Comparison of ENCODE assay signal across 12 mouse cellular contexts in the genomic region with DNA sequence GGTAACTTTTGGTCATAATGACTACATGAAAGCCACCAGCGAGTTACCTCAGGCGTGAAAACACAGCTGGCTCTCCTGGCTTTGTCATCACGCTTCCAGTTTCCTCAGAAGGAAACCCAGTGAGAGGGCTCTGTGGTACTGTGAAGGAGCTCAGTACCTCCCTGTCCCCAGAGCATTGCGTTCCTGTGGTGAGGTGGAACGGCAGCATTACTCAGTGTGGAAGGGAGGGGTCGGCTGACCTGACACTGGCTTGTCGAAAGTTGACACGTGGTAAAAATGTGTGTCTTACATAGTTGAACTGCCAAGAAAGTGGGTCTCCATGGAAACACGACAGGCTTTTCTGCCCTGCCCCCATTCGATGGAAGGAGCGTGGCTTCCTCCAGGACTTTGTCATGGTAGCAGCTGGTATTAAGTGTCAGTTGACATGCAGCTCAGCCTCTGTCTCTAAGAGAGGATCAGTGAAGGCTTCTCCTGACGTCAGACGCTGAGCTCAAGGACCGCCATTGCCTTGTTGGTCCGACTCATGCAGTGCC. TPM values are rescaled to one million over a fixed set of nuclear protein-coding genes. Genes with fewer than 3 reads are reported as not detected.
A peak's percentile ranks its signal among the peaks of the same experiment; 100 is the strongest.
DNase-seq lines count a peak whose midpoint lies in the region; ATAC-seq and TF ChIP-seq lines count a peak whose summit lies in the region.
"Had no signal": no experiment of that assay in that cellular context is flagged by ENCODE, and none has a peak within 500 bp of the region (broad histone marks: within the 10 kb centered on the region; RNA-seq: fewer than 3 reads in every experiment).

No protein-coding gene starts in this region.

- 78% methylated on average over 15 of the region's 15 CpGs for WGBS in forebrain, embryonic 10.5 days
- WGBS in forebrain, embryonic 13.5 days = 69% methylated on average over 15 of the region's 15 CpGs
- 51% methylated on average over 15 of the region's 15 CpGs for WGBS in limb, embryonic 13.5 days
- WGBS in midbrain, postnatal 0 days = 40% methylated on average over 15 of the region's 15 CpGs

- ATAC-seq in forebrain, embryonic 13.5 days = no peak
- ATAC-seq in limb, embryonic 13.5 days (ENCODE audit: low FRiP score, low read depth) = peak; percentile 29; the same call in 1 of the 2 replicates
- peak; percentile 53 for ATAC-seq in midbrain, postnatal 0 days (ENCODE audit: low FRiP score)

- no peak overlapping the region for H3K4me2 ChIP-seq in forebrain, embryonic 13.5 days
- H3K4me2 ChIP-seq in limb, embryonic 13.5 days (replicated peaks) = no peak overlapping the region
- H3K4me2 ChIP-seq in midbrain, postnatal 0 days (ENCODE audit: low read depth, low read length, poor library complexity, severe bottlenecking) = no peak overlapping the region
- H3K4me2 ChIP-seq: embryonic facial prominence, embryonic 12.5 days had no signal

- H3K4me3 ChIP-seq in forebrain, embryonic 10.5 days = no peak overlapping the region
- H3K4me3 ChIP-seq in forebrain, embryonic 13.5 days = no peak overlapping the region
- H3K4me3 ChIP-seq in limb, embryonic 13.5 days = no peak overlapping the region
- no peak overlapping the region for H3K4me3 ChIP-seq in midbrain, postnatal 0 days (ENCODE audit: low read depth, low read length)
- H3K4me3 ChIP-seq: embryonic facial prominence, embryonic 12.5 days; left cerebral cortex, adult 2 months had no signal

- H3K36me3 ChIP-seq in forebrain, embryonic 10.5 days (replicated peaks) = no peaks in the 10 kb centered on the region
- H3K36me3 ChIP-seq in forebrain, embryonic 13.5 days (ENCODE audit: poor library complexity, severe bottlenecking) = no peaks in the 10 kb centered on the region
- H3K36me3 ChIP-seq in limb, embryonic 13.5 days = no peaks in the 10 kb centered on the region
- H3K36me3 ChIP-seq in midbrain, postnatal 0 days (ENCODE audit: insufficient read depth, low read length) = no peaks in the 10 kb centered on the region
- H3K36me3 ChIP-seq: embryonic facial prominence, embryonic 12.5 days had no signal

- TF ChIP-seq CTCF in midbrain, postnatal 0 days (IDR thresholded peaks at IDR 0.05) = no peak

- H3K9me3 ChIP-seq in forebrain, embryonic 10.5 days = no peaks in the 10 kb centered on the region
- no peaks in the 10 kb centered on the region for H3K9me3 ChIP-seq in forebrain, embryonic 13.5 days (replicated peaks)
- H3K9me3 ChIP-seq in limb, embryonic 13.5 days = no peaks in the 10 kb centered on the region
- no peaks in the 10 kb centered on the region for H3K9me3 ChIP-seq in midbrain, postnatal 0 days (ENCODE audit: low read length)
- H3K9me3 ChIP-seq: embryonic facial prominence, embryonic 12.5 days had no signal

- no peaks in the 10 kb centered on the region for H3K27me3 ChIP-seq in forebrain, embryonic 10.5 days (ENCODE audit: poor library complexity, severe bottlenecking)
- H3K27me3 ChIP-seq in forebrain, embryonic 13.5 days = no peaks in the 10 kb centered on the region
- H3K27me3 ChIP-seq in limb, embryonic 13.5 days = no peaks in the 10 kb centered on the region
- H3K27me3 ChIP-seq in midbrain, postnatal 0 days (ENCODE audit: insufficient read depth, low read length) = no peaks in the 10 kb centered on the region
- H3K27me3 ChIP-seq: embryonic facial prominence, embryonic 12.5 days had no signal

- 0 out of 2 replicates have a peak overlapping the region, but pooled peaks have one; percentile 27 for H3K27ac ChIP-seq in forebrain, embryonic 10.5 days
- H3K27ac ChIP-seq in forebrain, embryonic 13.5 days = no peak overlapping the region
- H3K27ac ChIP-seq in limb, embryonic 13.5 days = peak overlapping the region; percentile 44; the same call in 1 of the 2 replicates
- no peak overlapping the region for H3K27ac ChIP-seq in midbrain, postnatal 0 days (ENCODE audit: low read depth, low read length)
- H3K27ac ChIP-seq: embryonic facial prominence, embryonic 12.5 days; left cerebral cortex, adult 2 months had no signal

- no peak overlapping the region for H3K9ac ChIP-seq in forebrain, embryonic 13.5 days
- H3K9ac ChIP-seq in limb, embryonic 13.5 days = no peak overlapping the region
- H3K9ac ChIP-seq in midbrain, postnatal 0 days (replicated peaks; ENCODE audit: low read length, poor library complexity, severe bottlenecking) = no peak overlapping the region
- H3K9ac ChIP-seq: embryonic facial prominence, embryonic 12.5 days had no signal

- no peak for DNase-seq in forebrain, embryonic 10.5 days (ENCODE audit: extremely low spot score, low spot score)
- peak; percentile 34 for DNase-seq in retina, postnatal 1 day
- DNase-seq in retina, embryonic 14.5 days (ENCODE audit: low spot score) = no peak
- DNase-seq in midbrain, postnatal 0 days (ENCODE audit: low spot score) = peak; percentile 62
- no peak for DNase-seq in ovary, adult 18-20 months (ENCODE audit: low spot score)
- no peak for DNase-seq in cerebellum, postnatal 25 days
- DNase-seq: kidney, adult 11 months; thymus, adult 18-20 months had no signal

- peaks cover 35% of the 10 kb centered on the region for H3K4me1 ChIP-seq in forebrain, embryonic 10.5 days
- peaks cover 31% of the 10 kb centered on the region for H3K4me1 ChIP-seq in forebrain, embryonic 13.5 days
- peaks cover 34% of the 10 kb centered on the region for H3K4me1 ChIP-seq in limb, embryonic 13.5 days
- H3K4me1 ChIP-seq in midbrain, postnatal 0 days (ENCODE audit: insufficient read depth, low read length) = peaks cover 7% of the 10 kb centered on the region; the same call in 1 of the 2 replicates

RNA-seq across cellular contexts. Expression of gene Pigk, which starts 44.7 kb away (rescaled TPM):
- polyA plus RNA-seq in forebrain, embryonic 10.5 days (2016; fragmentation: Nextera tagmentation; extraction: Ambion mirVana) = 31.9 and 38.4 TPM in 2 replicates
- 28.8 and 29.0 TPM in 2 replicates for polyA plus RNA-seq in forebrain, embryonic 13.5 days (2015; fragmentation: Nextera tagmentation; extraction: Ambion mirVana)
- 52.9 and 53.3 TPM in 2 replicates for polyA plus RNA-seq in limb, embryonic 13.5 days (2015; fragmentation: Nextera tagmentation; extraction: Ambion mirVana)
- total RNA-seq in midbrain, postnatal 0 days (2014; rRNA removed) = 44.1 and 46.1 TPM in 2 replicates
- 61.8 and 66.7 TPM in 2 replicates for polyA plus RNA-seq in midbrain, postnatal 0 days (2015; fragmentation: Nextera tagmentation; extraction: Ambion mirVana)

Comparison
In these comparisons a context has a peak if more than half of its experiments do, and no peak if none do; other contexts are left out.
1. DNase-seq: peak in retina, postnatal 1 day (single experiment) and midbrain, postnatal 0 days (single experiment); none in forebrain, embryonic 10.5 days (single experiment), retina, embryonic 14.5 days (single experiment), ovary, adult 18-20 months (single experiment) and cerebellum, postnatal 25 days (0 of 2).
2. H3K27ac ChIP-seq: peak in forebrain, embryonic 10.5 days (single experiment) and limb, embryonic 13.5 days (single experiment); none in forebrain, embryonic 13.5 days (single experiment) and midbrain, postnatal 0 days (single experiment).